Mouse (Mus musculus) lung, postnatal 0 days (tissue): Measurements from ENCODE around the gene Oxa1l.

Source experiments
- CTCF ChIP-seq: IDR thresholded peaks from 2 replicates; pipeline ENCODE4 v1.5.1; 2016; ENCODE audit warnings: antibody characterized with exemption, mild to moderate bottlenecking
- EP300 ChIP-seq: IDR thresholded peaks from 2 replicates; pipeline ENCODE4 v1.6.1; 2016; ENCODE audit warnings: antibody characterized with exemption, mild to moderate bottlenecking, control low read depth

- peak; percentile 50 for TF ChIP-seq CTCF
- TF ChIP-seq EP300, result no peak
Observed at GRCm38 (mm10) chr14:54360577-54361340, at the start of gene Oxa1l.
